Mouse (Mus musculus): Measurements from ENCODE around the gene Ttll3.

Ttll3 gene

DNA sequence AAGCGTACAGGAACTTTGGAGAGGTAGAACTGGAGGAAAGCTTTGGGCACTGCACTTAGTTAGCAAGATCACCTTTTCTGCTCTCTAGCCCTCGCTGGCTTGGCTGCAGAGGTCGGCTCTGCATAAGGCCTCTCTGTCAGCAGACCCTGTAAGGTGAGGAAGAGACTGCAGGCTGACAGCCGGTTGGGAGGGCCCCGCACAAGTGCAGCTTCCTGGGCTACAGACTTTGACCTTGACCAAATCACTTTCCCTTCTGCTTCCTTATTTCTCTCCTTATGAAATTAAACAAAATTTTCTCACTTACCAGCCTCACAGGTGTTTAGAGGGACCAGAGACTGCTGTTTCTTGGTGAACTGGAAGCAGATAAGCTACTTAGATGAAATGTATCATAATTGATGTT lies 65.9 kb downstream of the Ttll3 start:
- no peak for DNase-seq (ENCODE audit: low spot score in 2 of 2)

DNA sequence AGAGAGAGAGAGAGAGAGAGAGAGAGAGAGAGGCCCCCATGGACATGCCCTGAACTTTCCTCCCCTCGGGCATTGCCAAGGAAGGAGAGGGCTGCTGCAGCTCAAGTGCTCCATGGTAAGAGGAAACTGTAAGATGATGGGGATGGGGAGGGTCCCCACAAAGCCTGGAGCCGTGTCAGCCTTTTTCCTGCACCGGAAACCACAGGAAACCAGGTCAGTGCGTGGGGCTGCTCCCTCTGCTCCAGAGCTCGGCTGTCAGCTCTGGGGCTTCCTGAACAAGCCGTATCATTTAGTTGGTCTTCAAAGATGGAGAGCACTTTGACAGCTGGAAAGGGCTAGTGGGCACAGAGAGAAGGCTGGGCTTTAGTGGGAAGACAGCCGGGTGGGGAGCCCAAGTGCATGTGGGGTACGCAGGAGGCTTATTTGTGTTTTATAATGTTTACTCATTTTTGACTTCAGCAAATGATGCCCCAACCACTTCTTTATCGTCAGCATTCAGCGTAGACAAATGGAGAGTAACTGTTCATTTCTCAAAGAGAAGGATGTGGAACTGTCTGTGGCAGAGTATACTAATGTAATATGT lies 69.0 kb downstream of the Ttll3 start, which contains the start of gene Il17re:
Il17re (plus strand) TSS at position 533 of the 583 bp plus-strand sequence.
- no peak for DNase-seq (ENCODE audit: low spot score in 2 of 2)

DNA sequence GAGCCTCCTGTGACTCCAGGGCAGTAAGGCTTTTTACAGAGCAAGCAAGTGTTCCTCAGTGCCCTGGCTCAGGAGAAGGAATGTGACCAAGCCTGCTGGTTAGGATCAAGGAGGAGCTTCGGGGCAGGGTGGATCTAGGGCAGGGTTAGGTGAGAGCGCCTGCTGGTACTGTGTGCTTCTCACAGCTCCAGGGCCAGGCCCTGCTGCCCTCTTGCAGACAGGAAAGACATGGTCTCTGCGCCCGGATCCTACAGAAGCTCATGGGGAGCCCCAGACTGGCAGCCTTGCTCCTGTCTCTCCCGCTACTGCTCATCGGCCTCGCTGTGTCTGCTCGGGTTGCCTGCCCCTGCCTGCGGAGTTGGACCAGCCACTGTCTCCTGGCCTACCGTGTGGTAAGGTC lies 69.6 kb downstream of the Ttll3 start:
- DNase-seq (ENCODE audit: low spot score in 2 of 2) = peak; percentile 75 to 77

DNA sequence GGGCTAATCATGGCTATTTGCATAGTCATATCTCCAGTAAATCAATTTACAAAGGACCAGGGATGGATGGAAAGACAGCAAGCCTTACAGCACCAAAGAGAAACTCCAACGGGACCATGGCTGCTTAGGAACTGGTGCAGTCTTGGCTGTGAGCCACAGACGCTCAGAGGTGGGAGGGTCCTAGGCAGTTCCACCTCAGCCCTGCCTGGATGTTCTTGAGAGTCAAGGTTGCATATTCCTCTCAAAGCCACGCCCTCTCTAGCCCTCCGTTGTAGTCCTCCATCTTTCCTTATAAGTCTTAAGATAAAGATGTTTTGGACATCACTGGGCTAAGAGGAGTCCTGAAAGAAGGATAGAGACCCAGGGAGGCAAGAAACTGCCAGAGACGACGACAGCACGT lies 75.0 kb downstream of the Ttll3 start:
- DNase-seq (ENCODE audit: low spot score in 2 of 2) = no peak

Measured in urinary bladder, postnatal 36 days (tissue).